Mouse (Mus musculus): ENCODE results near the gene Sh3d19. TPM values are rescaled to one million over a fixed set of nuclear protein-coding genes. Genes with fewer than 3 reads are reported as not detected.
A peak's percentile ranks its signal among the peaks of the same experiment; 100 is the strongest.

The Sh3d19 gene
- polyA plus RNA-seq, 1 experiment from 2014 or later, result 11.3 TPM

DNA sequence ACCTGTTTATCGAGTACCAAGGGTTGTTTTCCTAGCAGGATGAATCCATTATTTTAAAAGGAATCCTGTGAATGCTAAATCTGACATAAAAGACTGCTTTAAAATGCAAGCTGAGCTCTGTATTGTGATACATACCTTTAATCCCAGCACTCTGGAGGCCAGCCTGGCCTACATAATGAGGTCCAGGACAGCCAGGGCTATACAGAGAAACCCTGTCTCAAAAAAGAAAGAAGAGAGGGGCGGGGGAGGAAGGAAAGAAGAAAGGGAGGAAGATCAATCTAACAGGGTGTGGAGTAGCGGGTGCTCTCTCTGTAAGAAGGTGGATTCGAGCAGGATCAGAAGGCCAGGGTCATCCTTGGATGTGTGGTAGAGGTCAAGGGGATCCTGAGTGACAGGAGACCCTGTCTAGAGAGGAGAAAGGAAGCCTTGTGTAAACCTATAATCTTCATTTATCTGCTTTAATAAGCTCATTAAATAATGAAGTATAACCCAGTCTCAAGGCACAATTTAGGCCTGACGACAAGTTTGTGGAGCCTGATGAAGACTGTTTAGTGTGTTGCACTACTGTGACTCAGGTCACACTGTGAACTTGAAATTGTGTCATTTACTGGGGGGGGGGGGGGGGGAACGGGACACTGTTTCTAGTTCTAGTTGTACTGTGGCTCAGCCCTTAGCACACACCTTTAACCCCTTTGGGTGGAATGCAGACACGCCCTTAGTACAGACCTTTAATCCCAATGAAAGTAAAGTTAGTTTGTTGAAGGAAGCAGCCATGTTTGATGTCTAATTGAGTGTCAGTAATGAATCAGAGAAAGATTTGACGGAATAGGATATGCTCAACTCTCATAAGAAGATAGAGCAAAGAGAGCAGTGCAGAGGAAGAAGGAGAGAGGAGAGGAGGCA, 137.0 kb downstream of the Sh3d19 start:
- H3K27ac ChIP-seq (ENCODE audit: low read length), result no peak overlapping the region
- H3K36me3 ChIP-seq (ENCODE audit: control insufficient read depth, insufficient read depth), result no peaks in the 10 kb centered on the region; the same call in 1 of the 2 replicates
- no peaks in the 10 kb centered on the region for H3K9me3 ChIP-seq (replicated peaks; ENCODE audit: control insufficient read depth, low read length)
- H3K9ac ChIP-seq (ENCODE audit: low read length), result no peak overlapping the region
- no peak overlapping the region for H3K4me2 ChIP-seq (ENCODE audit: low read depth, low read length)
- no peak overlapping the region for H3K4me3 ChIP-seq (ENCODE audit: low read length)
- H3K27me3 ChIP-seq (ENCODE audit: control insufficient read depth, insufficient read depth, low read length), result no peaks in the 10 kb centered on the region
- no peaks in the 10 kb centered on the region for H3K4me1 ChIP-seq (ENCODE audit: control insufficient read depth, insufficient read depth, low read length)
- 80% methylated on average over 8 of the region's 8 CpGs for WGBS
- ATAC-seq (replicated peaks; ENCODE audit: extremely low read depth, insufficient read depth, low FRiP score), result no peak

DNA sequence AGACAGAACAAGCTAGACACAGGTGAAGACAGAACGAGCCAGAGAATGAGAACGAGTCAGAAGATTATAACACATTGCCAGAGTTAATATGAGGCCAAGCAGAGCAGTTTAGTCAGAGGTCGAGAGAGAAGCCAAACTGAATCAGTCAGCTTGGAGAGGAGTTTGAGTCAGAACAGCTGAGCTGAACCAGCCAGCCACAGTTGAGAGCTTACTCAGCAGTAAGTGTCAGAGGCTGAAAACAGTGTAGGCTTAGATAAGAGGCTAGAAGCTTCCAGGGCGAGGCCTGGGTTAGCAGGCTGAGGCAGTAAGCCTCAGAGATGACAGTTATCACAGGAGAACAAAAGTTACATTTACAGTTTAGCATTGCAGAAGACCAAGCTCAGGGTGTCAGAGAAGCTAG, 137.7 kb downstream of the Sh3d19 start:
- Histone ChIP-seq H3K4me2 (ENCODE audit: low read depth, low read length) (no peak overlapping the region), H3K27me3 (ENCODE audit: control insufficient read depth, insufficient read depth, low read length) (no peaks in the 10 kb centered on the region), H3K4me3 (ENCODE audit: low read length) (no peak overlapping the region), H3K9me3 (replicated peaks; ENCODE audit: control insufficient read depth, low read length) (no peaks in the 10 kb centered on the region), H3K9ac (ENCODE audit: low read length) (no peak overlapping the region), H3K27ac (ENCODE audit: low read length) (no peak overlapping the region), H3K36me3 (ENCODE audit: control insufficient read depth, insufficient read depth) (no peaks in the 10 kb centered on the region; the same call in 1 of the 2 replicates), H3K4me1 (ENCODE audit: control insufficient read depth, insufficient read depth, low read length) (no peaks in the 10 kb centered on the region)
- ATAC-seq (replicated peaks; ENCODE audit: extremely low read depth, insufficient read depth, low FRiP score), result no peak
- 72% methylated on average over 4 of the region's 4 CpGs for WGBS

DNA sequence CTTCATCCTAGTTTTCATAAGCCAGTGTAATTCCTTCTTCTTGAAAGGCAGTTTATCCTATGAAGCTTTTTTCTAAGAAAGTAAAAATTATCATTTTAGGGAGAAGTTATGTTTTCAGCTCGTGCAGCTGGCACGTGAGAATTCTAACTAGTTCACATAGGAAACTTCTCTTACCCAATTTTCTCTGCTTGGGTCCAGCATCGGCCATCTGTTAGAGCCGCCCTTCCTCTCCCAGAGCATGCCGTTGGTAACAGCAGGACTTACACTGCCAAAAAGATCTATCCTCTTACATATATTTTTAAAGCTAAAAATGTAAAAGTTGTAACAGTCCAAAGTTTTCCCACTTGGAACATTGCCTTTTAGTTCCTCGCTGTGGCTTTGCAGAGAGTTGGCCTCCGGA, 138.2 kb downstream of the Sh3d19 start:
- Histone ChIP-seq H3K4me1 (ENCODE audit: control insufficient read depth, insufficient read depth, low read length) (no peaks in the 10 kb centered on the region), H3K9me3 (replicated peaks; ENCODE audit: control insufficient read depth, low read length) (no peaks in the 10 kb centered on the region), H3K4me2 (ENCODE audit: low read depth, low read length) (no peak overlapping the region), H3K27ac (ENCODE audit: low read length) (no peak overlapping the region), H3K4me3 (ENCODE audit: low read length) (no peak overlapping the region), H3K9ac (ENCODE audit: low read length) (no peak overlapping the region), H3K27me3 (ENCODE audit: control insufficient read depth, insufficient read depth, low read length) (no peaks in the 10 kb centered on the region), H3K36me3 (ENCODE audit: control insufficient read depth, insufficient read depth) (no peaks in the 10 kb centered on the region; the same call in 1 of the 2 replicates)
- 84% methylated on average over 7 of the region's 7 CpGs for WGBS
- ATAC-seq (replicated peaks; ENCODE audit: extremely low read depth, insufficient read depth, low FRiP score), result no peak

DNA sequence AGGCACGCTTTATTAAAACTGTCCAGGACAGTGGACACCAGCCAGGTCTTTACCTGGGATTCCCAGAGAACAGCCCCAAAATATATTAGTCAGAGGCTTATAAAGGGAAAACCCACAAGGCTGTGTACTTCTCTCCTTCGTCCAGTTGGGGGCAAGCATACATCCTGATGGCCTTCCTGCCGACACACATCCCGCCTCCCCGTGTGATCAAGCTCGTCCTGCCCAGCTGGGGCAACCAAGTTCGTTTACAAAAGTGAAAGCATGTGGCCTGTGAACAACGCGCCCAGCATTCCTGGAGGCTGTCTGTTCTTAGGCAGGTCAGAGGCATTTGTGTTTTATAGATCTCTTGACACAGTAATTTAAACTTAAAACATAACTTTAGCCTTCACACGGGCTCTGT, 139.2 kb downstream of the Sh3d19 start:
- WGBS, result 16% methylated on average over 10 of the region's 10 CpGs
- Histone ChIP-seq H3K9me3 (replicated peaks; ENCODE audit: control insufficient read depth, low read length) (no peaks in the 10 kb centered on the region), H3K36me3 (ENCODE audit: control insufficient read depth, insufficient read depth) (no peaks in the 10 kb centered on the region; the same call in 1 of the 2 replicates), H3K9ac (ENCODE audit: low read length) (peak overlapping the region; percentile 52), H3K27me3 (ENCODE audit: control insufficient read depth, insufficient read depth, low read length) (no peaks in the 10 kb centered on the region), H3K4me1 (ENCODE audit: control insufficient read depth, insufficient read depth, low read length) (no peaks in the 10 kb centered on the region), H3K27ac (ENCODE audit: low read length) (peak overlapping the region; percentile 24; the same call in 1 of the 2 replicates), H3K4me2 (ENCODE audit: low read depth, low read length) (peak overlapping the region; percentile 52), H3K4me3 (ENCODE audit: low read length) (peak overlapping the region; percentile 25)
- ATAC-seq (replicated peaks; ENCODE audit: extremely low read depth, insufficient read depth, low FRiP score), result peak; percentile 67

DNA sequence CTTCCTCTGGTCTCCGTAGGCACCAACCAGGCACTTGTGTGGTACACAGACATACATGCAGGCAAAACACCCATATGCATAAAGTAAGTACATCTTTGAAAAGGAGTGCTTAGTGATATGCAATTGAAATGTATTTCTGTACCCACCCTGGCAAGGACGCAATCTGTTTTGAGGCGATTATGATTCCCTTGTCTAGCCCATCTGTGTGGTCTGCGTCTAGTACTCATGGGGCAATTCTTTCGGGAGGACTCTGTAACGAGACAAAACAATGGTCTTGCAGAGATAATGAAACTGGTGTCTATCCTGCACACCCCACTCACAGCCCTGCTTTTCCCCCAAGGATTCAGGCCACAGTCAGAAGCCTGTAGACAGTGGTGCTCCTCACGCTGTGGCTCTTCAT, 141.9 kb downstream of the Sh3d19 start:
- no peak for ATAC-seq (replicated peaks; ENCODE audit: extremely low read depth, insufficient read depth, low FRiP score)
- H3K27me3 ChIP-seq (ENCODE audit: control insufficient read depth, insufficient read depth, low read length), result no peaks in the 10 kb centered on the region
- 0 out of 2 replicates have a peak, but pooled peaks cover 2% of the 10 kb centered on the region for H3K9me3 ChIP-seq (replicated peaks; ENCODE audit: control insufficient read depth, low read length)
- 77% methylated on average over 7 of the region's 7 CpGs for WGBS
- no peak overlapping the region for H3K4me3 ChIP-seq (ENCODE audit: low read length)
- no peaks in the 10 kb centered on the region for H3K4me1 ChIP-seq (ENCODE audit: control insufficient read depth, insufficient read depth, low read length)
- H3K27ac ChIP-seq (ENCODE audit: low read length), result no peak overlapping the region
- peaks cover 10% of the 10 kb centered on the region for H3K36me3 ChIP-seq (ENCODE audit: control insufficient read depth, insufficient read depth)
- H3K9ac ChIP-seq (ENCODE audit: low read length), result no peak overlapping the region
- no peak overlapping the region for H3K4me2 ChIP-seq (ENCODE audit: low read depth, low read length)

DNA sequence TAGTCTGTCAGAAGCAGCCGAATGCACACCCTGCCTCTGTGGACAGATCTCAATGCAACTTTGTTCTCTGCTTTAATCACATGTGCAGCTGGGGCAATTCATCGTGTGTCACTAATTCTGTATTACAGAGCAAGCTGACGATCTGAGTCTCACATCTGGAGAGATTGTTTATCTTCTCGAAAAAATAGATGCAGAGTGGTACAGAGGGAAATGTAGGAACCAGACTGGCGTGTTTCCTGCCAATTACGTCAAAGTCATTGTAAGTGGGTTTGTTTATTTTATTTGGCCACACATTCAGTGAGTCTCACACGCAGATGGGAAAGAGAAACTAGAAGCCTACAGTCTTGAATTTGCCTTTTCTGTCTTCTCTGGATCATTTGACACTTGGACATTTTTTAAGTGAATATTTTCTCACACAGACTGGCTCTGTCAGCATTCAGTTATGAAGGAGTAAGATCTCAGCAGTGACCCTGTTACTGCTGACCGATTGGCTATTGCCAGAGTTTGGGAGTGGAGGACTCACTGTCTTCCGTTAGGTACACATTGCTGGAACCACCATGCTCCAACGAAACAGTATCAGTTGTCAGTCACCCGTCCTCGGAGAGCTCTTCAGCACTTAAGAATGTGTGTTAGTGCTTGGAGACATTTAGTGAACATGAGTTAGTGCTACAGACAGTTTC, 143.9 kb downstream of the Sh3d19 start:
- Histone ChIP-seq H3K4me2 (ENCODE audit: low read depth, low read length) (no peak overlapping the region; the same call in 1 of the 2 replicates), H3K27ac (ENCODE audit: low read length) (no peak overlapping the region), H3K36me3 (ENCODE audit: control insufficient read depth, insufficient read depth) (peaks cover 13% of the 10 kb centered on the region), H3K9me3 (replicated peaks; ENCODE audit: control insufficient read depth, low read length) (0 out of 2 replicates have a peak, but pooled peaks cover 2% of the 10 kb centered on the region), H3K4me1 (ENCODE audit: control insufficient read depth, insufficient read depth, low read length) (no peaks in the 10 kb centered on the region), H3K9ac (ENCODE audit: low read length) (no peak overlapping the region), H3K4me3 (ENCODE audit: low read length) (no peak overlapping the region), H3K27me3 (ENCODE audit: control insufficient read depth, insufficient read depth, low read length) (no peaks in the 10 kb centered on the region)
- ATAC-seq (replicated peaks; ENCODE audit: extremely low read depth, insufficient read depth, low FRiP score), result peak; percentile 32; the same call in 1 of the 2 replicates
- 55% methylated on average over 12 of the region's 12 CpGs for WGBS

DNA sequence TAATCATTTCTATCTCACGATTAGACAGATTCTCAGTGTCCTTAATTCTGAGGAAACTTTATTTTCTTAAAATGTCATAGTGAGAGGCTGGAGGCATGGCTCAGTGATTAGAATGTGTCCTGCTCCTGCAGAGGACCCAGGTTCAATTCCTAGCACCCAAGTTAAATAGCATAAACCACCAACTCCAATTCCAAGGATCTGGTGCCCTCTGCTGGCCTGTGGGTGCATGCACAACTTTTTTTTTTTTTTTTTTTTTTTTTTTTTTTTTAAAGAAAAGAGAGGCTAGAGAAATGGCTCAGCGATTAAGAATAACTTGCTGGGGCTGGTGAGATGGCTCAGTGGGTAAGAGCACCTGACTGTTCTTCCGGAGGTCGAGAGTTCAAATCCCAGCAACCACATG, 146.0 kb downstream of the Sh3d19 start:
- ATAC-seq (replicated peaks; ENCODE audit: extremely low read depth, insufficient read depth, low FRiP score), result no peak
- Histone ChIP-seq H3K27me3 (ENCODE audit: control insufficient read depth, insufficient read depth, low read length) (no peaks in the 10 kb centered on the region), H3K4me2 (ENCODE audit: low read depth, low read length) (no peak overlapping the region), H3K4me3 (ENCODE audit: low read length) (no peak overlapping the region), H3K27ac (ENCODE audit: low read length) (no peak overlapping the region), H3K4me1 (ENCODE audit: control insufficient read depth, insufficient read depth, low read length) (no peaks in the 10 kb centered on the region), H3K9me3 (replicated peaks; ENCODE audit: control insufficient read depth, low read length) (0 out of 2 replicates have a peak, but pooled peaks cover 2% of the 10 kb centered on the region), H3K9ac (ENCODE audit: low read length) (no peak overlapping the region), H3K36me3 (ENCODE audit: control insufficient read depth, insufficient read depth) (peaks cover 19% of the 10 kb centered on the region)
- WGBS, result 86% methylated on average over 4 of the region's 4 CpGs

DNA sequence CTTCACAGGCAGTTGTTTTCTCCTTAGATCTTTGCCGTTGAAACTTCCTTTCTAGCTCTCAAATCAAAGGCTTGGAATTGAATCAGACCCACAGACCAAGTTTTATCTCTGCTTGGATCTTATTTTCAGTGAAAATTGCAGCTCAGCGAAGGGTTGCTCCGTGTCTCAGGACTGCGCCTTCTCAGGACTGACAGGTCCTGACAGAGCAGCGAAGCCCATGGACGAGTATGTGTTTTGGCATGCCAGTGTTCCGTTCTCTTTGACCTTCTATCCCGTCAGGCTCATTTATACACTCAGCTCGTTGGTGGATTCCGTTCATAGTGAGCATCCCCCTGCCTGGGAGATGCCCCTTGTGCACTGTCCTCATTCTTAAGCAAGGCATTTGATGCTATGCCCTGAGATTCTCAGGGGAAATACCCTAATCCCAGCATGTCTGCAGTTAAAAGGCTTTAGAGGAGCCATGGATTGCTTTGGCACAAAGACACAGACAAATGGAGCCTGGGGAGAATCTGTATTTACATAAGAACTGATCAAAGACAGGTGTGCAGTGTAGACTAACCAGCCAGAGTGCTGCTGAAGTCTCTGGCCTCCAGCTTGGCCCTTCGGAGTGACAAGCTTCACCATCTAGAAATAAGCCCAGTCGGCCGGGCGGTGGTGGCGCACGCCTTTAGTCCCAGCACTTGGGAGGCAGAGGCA, 148.5 kb downstream of the Sh3d19 start:
- Histone ChIP-seq H3K4me3 (ENCODE audit: low read length) (no peak overlapping the region), H3K4me2 (ENCODE audit: low read depth, low read length) (no peak overlapping the region), H3K27me3 (ENCODE audit: control insufficient read depth, insufficient read depth, low read length) (no peaks in the 10 kb centered on the region), H3K9ac (ENCODE audit: low read length) (no peak overlapping the region), H3K9me3 (replicated peaks; ENCODE audit: control insufficient read depth, low read length) (0 out of 2 replicates have a peak, but pooled peaks cover 2% of the 10 kb centered on the region), H3K36me3 (ENCODE audit: control insufficient read depth, insufficient read depth) (peaks cover 20% of the 10 kb centered on the region), H3K4me1 (ENCODE audit: control insufficient read depth, insufficient read depth, low read length) (no peaks in the 10 kb centered on the region), H3K27ac (ENCODE audit: low read length) (no peak overlapping the region)
- 66% methylated on average over 16 of the region's 16 CpGs for WGBS
- no peak for ATAC-seq (replicated peaks; ENCODE audit: extremely low read depth, insufficient read depth, low FRiP score)

Data from heart, embryonic 16.5 days (tissue).